Mouse (Mus musculus) MEL (cell line): Measurements from ENCODE around the gene 4930455H04Rik. TPM values are rescaled to one million over a fixed set of nuclear protein-coding genes. Genes with fewer than 3 reads are reported as not detected.

Source experiments
- DNase-seq: peaks from one replicate; pipeline ENCODE4 v3.0.0; 2011; ENCODE audit warnings: low read depth, low spot score
- H3K27ac ChIP-seq: 2 replicates; pipeline ENCODE4 v1.5.1; 2012; ENCODE audit warnings: low read depth, mild to moderate bottlenecking, control low read depth, low read length, moderate library complexity; ENCODE audit not compliant: control insufficient read depth
- H3K27me3 ChIP-seq, 2 experiments: fragments of 150-350 bp in 1 of 2; sonication (generic) in 1 of 2; 2 replicates each; pipeline ENCODE4 v1.6.1; 2012; ENCODE audit warnings: low read length in 2 of 2, mild to moderate bottlenecking in 2 of 2, improper control_type of control experiment in 1 of 2, moderate library complexity in 1 of 2; ENCODE audit not compliant: insufficient read depth in 2 of 2, control insufficient read depth in 1 of 2
- H3K36me3 ChIP-seq, 2 experiments: 2 replicates each; pipeline ENCODE4 v1.6.1; 2012 to 2014; ENCODE audit warnings: low read length in 2 of 2, improper control_type of control experiment in 1 of 2, inconsistent platforms in 1 of 2, mild to moderate bottlenecking in 1 of 2; ENCODE audit not compliant: insufficient read depth in 2 of 2, control insufficient read depth in 1 of 2
- H3K4me1 ChIP-seq, 2 experiments: fragments of 150-350 bp in 1 of 2; sonication (generic) in 1 of 2; 2 replicates each; pipeline ENCODE4 v1.6.1; 2012; ENCODE audit warnings: low read length in 2 of 2, improper control_type of control experiment in 1 of 2, mild to moderate bottlenecking in 1 of 2; ENCODE audit not compliant: insufficient read depth in 2 of 2, control insufficient read depth in 1 of 2
- H3K4me3 ChIP-seq, 2 experiments: fragments of 150-350 bp in 1 of 2; sonication (generic) in 1 of 2; 2 replicates each; pipeline ENCODE4 v1.5.1; 2012; ENCODE audit warnings: low read depth in 2 of 2, low read length in 2 of 2, mild to moderate bottlenecking in 2 of 2, moderate library complexity in 2 of 2, control low read depth in 1 of 2, improper control_type of control experiment in 1 of 2; ENCODE audit not compliant: control insufficient read depth in 1 of 2, insufficient read depth in 1 of 2
- H3K79me2 ChIP-seq: 2 replicates; pipeline ENCODE4 v1.6.1; 2012; ENCODE audit warnings: mild to moderate bottlenecking, low read length, moderate library complexity; ENCODE audit not compliant: control insufficient read depth, poor library complexity, insufficient read depth
- H3K9ac ChIP-seq: 2 replicates; pipeline ENCODE4 v1.6.1; 2012; ENCODE audit warnings: low read depth, mild to moderate bottlenecking, control low read depth, low read length, moderate library complexity; ENCODE audit not compliant: control insufficient read depth, poor library complexity, severe bottlenecking
- H3K9me3 ChIP-seq: fragments of 150-350 bp; sonication (generic); replicated peaks from 2 replicates; pipeline ENCODE4 v1.6.1; 2012; ENCODE audit warnings: mild to moderate bottlenecking, low read length, improper control_type of control experiment, moderate library complexity; ENCODE audit not compliant: insufficient read depth
- CHD1 ChIP-seq: IDR thresholded peaks from 2 replicates; pipeline ENCODE4 v1.6.1; 2012; ENCODE audit warnings: low read depth, mild to moderate bottlenecking, inconsistent platforms, low read length, improper control_type of control experiment
- CTCF ChIP-seq, 3 experiments: IDR thresholded peaks in 2 of 3; conservative IDR thresholded peaks in 1 of 3; 2 replicates each; pipeline ENCODE4 v1.5.1; 2011 to 2012; ENCODE audit warnings: low read length in 3 of 3, low read depth in 2 of 3, mild to moderate bottlenecking in 2 of 3, improper control_type of control experiment in 1 of 3, inconsistent platforms in 1 of 3, mixed read lengths in 1 of 3, moderate library complexity in 1 of 3; ENCODE audit not compliant: control insufficient read depth in 1 of 3, insufficient read depth in 1 of 3, poor library complexity in 1 of 3, severe bottlenecking in 1 of 3
- EP300 ChIP-seq, 2 experiments: IDR thresholded peaks; 2 replicates each; pipeline ENCODE4 v1.6.1; 2011; ENCODE audit warnings: improper control_type of control experiment in 2 of 2, low read length in 2 of 2, low read depth in 1 of 2, mild to moderate bottlenecking in 1 of 2
- ETS1 ChIP-seq: IDR thresholded peaks from 2 replicates; pipeline ENCODE4 v1.6.1; 2012; ENCODE audit warnings: low read depth, mild to moderate bottlenecking, inconsistent platforms, low read length, improper control_type of control experiment, moderate library complexity
- GATA1 ChIP-seq: IDR thresholded peaks from 2 replicates; pipeline ENCODE4 v1.6.1; 2011; ENCODE audit warnings: low read depth, low read length, improper control_type of control experiment
- HCFC1 ChIP-seq: IDR thresholded peaks from 2 replicates; pipeline ENCODE4 v1.6.1; 2012; ENCODE audit warnings: low read depth, mild to moderate bottlenecking, inconsistent platforms, low read length, improper control_type of control experiment, moderate library complexity
- JUND ChIP-seq: IDR thresholded peaks from 2 replicates; pipeline ENCODE4 v1.6.1; 2011; ENCODE audit warnings: low read depth, mild to moderate bottlenecking, improper control_type of control experiment, low read length
- MEF2A ChIP-seq: IDR thresholded peaks from 2 replicates; pipeline ENCODE4 v1.6.1; 2014; ENCODE audit warnings: low read depth, mild to moderate bottlenecking, inconsistent platforms, low read length, improper control_type of control experiment; ENCODE audit not compliant: poor library complexity, insufficient replicate concordance, severe bottlenecking; ENCODE audit errors: extremely low read depth
- MYB ChIP-seq: IDR thresholded peaks from 2 replicates; pipeline ENCODE4 v1.6.1; 2011; ENCODE audit warnings: mild to moderate bottlenecking, low read depth, low read length, improper control_type of control experiment
- NELFE ChIP-seq: IDR thresholded peaks from 2 replicates; pipeline ENCODE4 v1.6.1; 2011; ENCODE audit warnings: low read depth, low read length, improper control_type of control experiment
- POLR2A ChIP-seq, 2 experiments: IDR thresholded peaks; 2 replicates each; pipeline ENCODE4 v1.6.1; 2011 to 2012; ENCODE audit warnings: low read length in 2 of 2, mild to moderate bottlenecking in 2 of 2, control low read depth in 1 of 2, improper control_type of control experiment in 1 of 2, low read depth in 1 of 2, moderate library complexity in 1 of 2; ENCODE audit not compliant: control insufficient read depth in 1 of 2, insufficient read depth in 1 of 2, poor library complexity in 1 of 2
- SMC3 ChIP-seq: IDR thresholded peaks from 2 replicates; pipeline ENCODE4 v1.6.1; 2011; ENCODE audit warnings: low read depth, low read length, improper control_type of control experiment
- TAL1 ChIP-seq: IDR thresholded peaks from 2 replicates; pipeline ENCODE4 v1.6.1; 2012; ENCODE audit warnings: mild to moderate bottlenecking, inconsistent platforms, low read length, moderate library complexity, mixed read lengths
- USF2 ChIP-seq, 2 experiments: IDR thresholded peaks; 2 replicates each; pipeline ENCODE4 v1.6.1; 2011 to 2012; ENCODE audit warnings: improper control_type of control experiment in 2 of 2, low read length in 2 of 2, borderline replicate concordance in 1 of 2, inconsistent platforms in 1 of 2, low read depth in 1 of 2, mild to moderate bottlenecking in 1 of 2; ENCODE audit not compliant: insufficient read depth in 1 of 2
- polyA plus RNA-seq, 2 experiments: library from polyadenylated mRNA; stranded (reverse) in 1 of 2; unstranded in 1 of 2; fragments of >175 nt in 1 of 2; fragments of >200 nt in 1 of 2; gene quantifications; 2 replicates each; pipeline versions ENCODE4 v1.2.1 to v1.2.4; 2012; ENCODE audit warnings: low replicate concordance in 2 of 2, low read depth in 1 of 2; ENCODE audit not compliant: insufficient read length in 2 of 2, insufficient read depth in 1 of 2, missing spikeins in 1 of 2
- total RNA-seq: library from RNA; depleted of rRNA; stranded (reverse); fragments of 300-350 nt; gene quantifications from 2 replicates; pipeline ENCODE4 v1.2.3, GENCODE M21; 2012

4930455H04Rik gene
- total and polyA plus RNA-seq, 3 experiments: not detected

- Histone ChIP-seq H3K9me3 (no peaks in the 10 kb centered on the region), H3K27ac (no peak overlapping the region), H3K79me2 (no peaks in the 10 kb centered on the region), H3K4me1 (no peaks in the 10 kb centered on the region), H3K4me3 (no peak overlapping the region), H3K36me3 (no peaks in the 10 kb centered on the region), H3K9ac (no peak overlapping the region), H3K27me3 (no peaks in the 10 kb centered on the region)
- TF ChIP-seq TAL1: no peak
- TF ChIP-seq NELFE: no peak
- no peak for TF ChIP-seq GATA1
- TF ChIP-seq POLR2A (IDR thresholded peaks at IDR 0.05; ENCODE audit: control insufficient read depth in 1 of 2, insufficient read depth in 1 of 2, low read depth in 1 of 2, low read length in 2 of 2, poor library complexity in 1 of 2): no peak
- no peak for TF ChIP-seq EP300 (IDR thresholded peaks at IDR 0.05; ENCODE audit: low read depth in 1 of 2, low read length in 2 of 2)
- TF ChIP-seq USF2 (IDR thresholded peaks at IDR 0.05; ENCODE audit: borderline replicate concordance in 1 of 2, insufficient read depth in 1 of 2, low read depth in 1 of 2, low read length in 2 of 2): no peak
- no peak for TF ChIP-seq JUND
- no peak for DNase-seq
These were observed 42.1 kb downstream of the 4930455H04Rik start for GRCm38 (mm10) chr3:117010182-117010581.

- Histone ChIP-seq H3K4me1 (no peaks in the 10 kb centered on the region), H3K27ac (no peak overlapping the region), H3K79me2 (no peaks in the 10 kb centered on the region), H3K9ac (no peak overlapping the region), H3K36me3 (no peaks in the 10 kb centered on the region), H3K27me3 (peaks cover 0 to 2% of the 10 kb centered on the region in 2 experiments; a peak in 3 of 4 replicates), H3K9me3 (no peaks in the 10 kb centered on the region), H3K4me3 (no peak overlapping the region)
- no peak for DNase-seq
- TF ChIP-seq SMC3 (no peak), MYB (no peak), MEF2A (no peak), CTCF (IDR thresholded peaks at IDR 0.05 in 2 of 3, conservative IDR thresholded peaks at IDR 0.05 in 1 of 3; ENCODE audit: control insufficient read depth in 1 of 3, insufficient read depth in 1 of 3, low read depth in 2 of 3, low read length in 3 of 3, poor library complexity in 1 of 3, severe bottlenecking in 1 of 3) (no peak), USF2 (IDR thresholded peaks at IDR 0.05; ENCODE audit: borderline replicate concordance in 1 of 2, insufficient read depth in 1 of 2, low read depth in 1 of 2, low read length in 2 of 2) (no peak), ETS1 (no peak), CHD1 (no peak), TAL1 (no peak)
These were observed 52.3 kb downstream of the 4930455H04Rik start for GRCm38 (mm10) chr3:117020319-117020718.

DNA sequence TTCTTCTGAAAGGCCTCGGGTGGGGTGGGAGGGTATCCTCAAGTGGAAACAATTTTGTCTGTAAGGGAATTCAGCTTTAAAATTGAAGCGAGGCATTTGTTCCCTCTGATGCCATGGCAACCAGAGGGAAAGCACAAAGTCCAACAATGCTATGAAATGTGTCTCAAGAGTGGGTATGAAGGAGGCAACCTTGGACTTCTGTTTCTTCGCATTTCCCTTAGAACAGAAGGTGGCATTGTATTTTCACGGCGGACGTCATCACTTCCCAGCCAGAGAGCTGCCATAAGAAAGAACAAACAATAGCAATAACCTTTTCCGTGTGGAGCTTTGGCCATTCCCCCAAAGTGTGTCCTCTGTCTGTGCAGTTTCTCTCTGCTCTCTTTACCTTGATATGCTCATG, 53.8 kb downstream of the 4930455H04Rik start:
- no peak overlapping the region for H3K27ac ChIP-seq
- peaks cover 2% of the 10 kb centered on the region in 2 experiments for H3K27me3 ChIP-seq
- no peak overlapping the region for H3K4me3 ChIP-seq
- no peaks in the 10 kb centered on the region for H3K9me3 ChIP-seq
- no peak overlapping the region for H3K9ac ChIP-seq
- H3K79me2 ChIP-seq: no peaks in the 10 kb centered on the region
- H3K4me1 ChIP-seq: no peaks in the 10 kb centered on the region
- no peaks in the 10 kb centered on the region for H3K36me3 ChIP-seq
- TF ChIP-seq HCFC1: no peak
- no peak for DNase-seq
